Mouse (Mus musculus) forebrain, postnatal 0 days (tissue): Measurements from ENCODE around the gene Ndufb2. TPM values are rescaled to one million over a fixed set of nuclear protein-coding genes. Genes with fewer than 3 reads are reported as not detected.

ENCODE experiments used
- ATAC-seq: fragments of 200-750 bp; cut with Nextera tagmentation; 2 replicates; pipeline ENCODE4 v1.8.0; 2017; ENCODE audit warnings: mild to moderate bottlenecking, moderate library complexity
- DNase-seq: peaks from one replicate; pipeline ENCODE4 v3.0.0-alpha.2; 2015
- H3K27ac ChIP-seq: fragments of 300-500 bp; sonication (generic); 2 replicates; pipeline ENCODE4 v1.5.1; 2014; ENCODE audit warnings: low read depth, mild to moderate bottlenecking, antibody characterized with exemption, low read length, moderate library complexity, mixed read lengths
- H3K27me3 ChIP-seq: fragments of 300-500 bp; sonication (generic); 2 replicates; pipeline ENCODE4 v1.6.1; 2014; ENCODE audit warnings: mild to moderate bottlenecking, low read length, mixed read lengths; ENCODE audit not compliant: insufficient read depth
- H3K36me3 ChIP-seq: fragments of 300-500 bp; sonication (generic); 2 replicates; pipeline ENCODE4 v1.6.1; 2014; ENCODE audit warnings: mild to moderate bottlenecking, moderate library complexity; ENCODE audit not compliant: insufficient read depth
- H3K4me1 ChIP-seq: fragments of 300-500 bp; sonication (generic); 2 replicates; pipeline ENCODE4 v1.6.1; 2014; ENCODE audit warnings: antibody characterized with exemption; ENCODE audit not compliant: insufficient read depth
- H3K4me2 ChIP-seq: fragments of 300-500 bp; sonication (generic); 2 replicates; pipeline ENCODE4 v1.6.1; 2014; ENCODE audit warnings: low read depth, mild to moderate bottlenecking, moderate library complexity
- H3K4me3 ChIP-seq: fragments of 300-500 bp; sonication (generic); 2 replicates; pipeline ENCODE4 v1.5.1; 2014; ENCODE audit warnings: low read depth, low read length, mixed read lengths
- H3K9ac ChIP-seq: fragments of 300-500 bp; sonication (generic); 2 replicates; pipeline ENCODE4 v1.6.1; 2014; ENCODE audit warnings: mild to moderate bottlenecking
- H3K9me3 ChIP-seq: fragments of 300-500 bp; sonication (generic); 2 replicates; pipeline ENCODE4 v1.6.1; 2016; ENCODE audit warnings: low read length
- CTCF ChIP-seq: sonication (generic); IDR thresholded peaks from 2 replicates; pipeline ENCODE4 v1.5.1; 2016; ENCODE audit warnings: antibody characterized with exemption, control low read depth, low read depth
- WGBS: fragments of 180-500 bp; shearing (Covaris S2); extraction: QIAGEN DNeasy Blood & Tissue Kit; methylation state at CpG from one replicate; pipeline ENCODE4 v1.1.7; 2014; 5-methylcytosine and 5-hydroxymethylcytosine counted together
- polyA plus RNA-seq: library from polyadenylated mRNA; unstranded; fragments of >200 nt; fragmentation: Nextera tagmentation; extraction: Ambion mirVana; gene quantifications from 2 replicates; pipeline ENCODE4 v1.2.1, GENCODE M21; 2015
- total RNA-seq: library from RNA; depleted of rRNA; stranded (reverse); fragments of >200 nt; gene quantifications from 2 replicates; pipeline ENCODE4 v1.2.3, GENCODE M21; 2014

The Ndufb2 gene
- total and polyA plus RNA-seq, 2 experiments from 2014 or later: 220 to 500 TPM

DNA sequence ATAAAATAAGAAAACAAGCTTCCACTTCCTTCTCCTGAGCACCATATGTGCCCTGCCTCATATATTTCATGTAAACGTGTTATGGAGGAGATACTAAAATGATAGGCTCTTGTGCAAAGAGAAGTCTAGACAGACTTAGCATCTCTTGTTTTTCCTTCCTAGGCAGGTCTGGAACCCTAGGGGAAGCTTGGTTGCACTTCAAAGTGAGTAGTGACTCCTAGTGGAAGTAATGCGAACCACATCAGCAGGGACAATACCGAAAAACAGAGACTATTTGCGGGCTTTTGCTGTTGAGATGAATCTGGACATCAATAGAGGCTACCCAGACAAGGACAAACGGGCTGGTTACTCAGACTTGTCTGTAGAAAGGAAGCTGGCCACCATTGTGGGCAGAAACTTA lies 24.8 kb upstream of the Ndufb2 start:
- TF ChIP-seq CTCF: peak; percentile 86
- WGBS: 10% methylated on average over 5 of the region's 5 CpGs

DNA sequence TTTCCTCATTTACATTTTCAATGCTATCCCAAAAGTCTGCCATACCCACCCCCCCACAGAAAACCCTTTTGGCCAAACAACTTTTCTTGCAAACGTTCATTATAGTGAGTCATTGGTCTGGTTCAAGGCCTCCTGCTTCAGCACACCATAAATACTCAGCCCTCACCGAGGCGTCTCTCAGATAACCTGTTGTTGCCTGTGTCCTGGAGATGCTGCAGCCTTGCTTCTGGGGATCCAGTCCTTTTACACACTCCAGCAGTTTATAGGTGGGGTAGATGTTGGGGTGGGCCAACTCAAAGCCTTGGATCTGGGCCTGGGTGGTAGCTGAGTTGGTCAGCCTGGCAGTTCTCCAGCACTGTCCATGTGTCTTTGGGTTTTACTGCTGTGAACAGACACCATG lies 21.9 kb upstream of the Ndufb2 start:
- WGBS: 82% methylated on average over 3 of the region's 3 CpGs
- no peak overlapping the region for H3K4me3 ChIP-seq
- no peaks in the 10 kb centered on the region for H3K36me3 ChIP-seq
- no peaks in the 10 kb centered on the region for H3K27me3 ChIP-seq
- no peak overlapping the region for H3K27ac ChIP-seq
- no peak overlapping the region for H3K9ac ChIP-seq
- no peaks in the 10 kb centered on the region for H3K9me3 ChIP-seq
- H3K4me2 ChIP-seq: no peak overlapping the region
- ATAC-seq (no peak), DNase-seq (no peak)
- H3K4me1 ChIP-seq: peaks cover 11% of the 10 kb centered on the region; the same call in 1 of the 2 replicates
- no peak for TF ChIP-seq CTCF

More for the DNA sequence above, 24.8 kb upstream of the Ndufb2 start:
- ATAC-seq (peak; percentile 65), DNase-seq (peak; percentile 72)
- no peak overlapping the region for H3K4me3 ChIP-seq
- H3K36me3 ChIP-seq: no peaks in the 10 kb centered on the region
- H3K4me2 ChIP-seq: no peak overlapping the region
- no peaks in the 10 kb centered on the region for H3K4me1 ChIP-seq
- H3K9ac ChIP-seq: no peak overlapping the region
- H3K9me3 ChIP-seq: no peaks in the 10 kb centered on the region
- H3K27ac ChIP-seq: no peak overlapping the region
- no peaks in the 10 kb centered on the region for H3K27me3 ChIP-seq

DNA sequence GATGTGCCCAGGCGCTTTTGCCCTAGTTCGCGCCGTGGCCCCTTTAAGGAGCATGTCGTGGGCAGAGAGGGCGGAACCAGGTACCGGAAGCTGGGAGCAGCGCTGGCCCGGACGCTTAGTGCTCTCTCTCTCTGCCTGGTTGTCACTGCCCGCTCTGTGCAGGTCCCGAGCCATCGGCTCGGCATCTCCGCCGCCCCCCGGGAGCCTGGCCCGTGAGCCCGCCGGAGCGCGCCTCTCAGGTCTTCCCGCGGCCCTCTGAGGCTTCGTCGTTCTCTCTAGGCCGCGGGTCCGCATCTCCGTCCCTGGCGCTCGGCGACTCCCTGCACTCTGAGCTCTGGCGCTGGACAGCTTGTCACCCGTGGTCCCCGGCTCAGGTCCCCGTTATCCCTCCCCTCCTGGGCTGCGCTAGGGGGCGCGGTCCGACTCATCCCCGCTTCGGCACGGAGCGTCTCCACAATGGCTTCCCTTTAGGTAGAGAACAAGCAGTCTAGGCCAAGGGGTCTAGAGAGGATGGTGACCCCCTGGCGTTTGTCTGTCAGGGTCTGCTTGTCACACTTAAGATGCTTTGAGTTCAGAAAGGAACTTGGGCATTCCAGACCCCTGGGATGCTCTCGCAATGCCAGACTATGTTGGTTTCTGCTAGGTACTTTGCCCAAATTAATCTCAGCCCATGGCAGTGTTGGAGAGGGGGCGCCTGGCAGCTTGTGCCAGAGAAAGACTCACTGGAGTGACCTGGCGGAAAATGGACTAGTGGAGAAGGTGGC lies 18.4 kb upstream of the Ndufb2 start, which contains the start of gene Adck2:
Adck2 (plus strand) TSS at position 83 of the 764 bp plus-strand sequence.
- Histone ChIP-seq H3K4me3 (peak within 1 kb of the TSS; percentile 66), H3K4me1 (peaks cover 11% of the 10 kb centered on the region; the same call in 1 of the 2 replicates), H3K9ac (peak within 1 kb of the TSS; percentile 88), H3K27me3 (no peaks in the 10 kb centered on the region), H3K36me3 (peaks cover 21% of the 10 kb centered on the region), H3K27ac (peak within 1 kb of the TSS; percentile 90), H3K9me3 (no peaks in the 10 kb centered on the region), H3K4me2 (peak within 1 kb of the TSS; percentile 89)
- ATAC-seq (peak; percentile 97), DNase-seq (peak; percentile 84)
- under 1% methylated on average over 49 of the region's 49 CpGs for WGBS
- TF ChIP-seq CTCF: peak; percentile 64

DNA sequence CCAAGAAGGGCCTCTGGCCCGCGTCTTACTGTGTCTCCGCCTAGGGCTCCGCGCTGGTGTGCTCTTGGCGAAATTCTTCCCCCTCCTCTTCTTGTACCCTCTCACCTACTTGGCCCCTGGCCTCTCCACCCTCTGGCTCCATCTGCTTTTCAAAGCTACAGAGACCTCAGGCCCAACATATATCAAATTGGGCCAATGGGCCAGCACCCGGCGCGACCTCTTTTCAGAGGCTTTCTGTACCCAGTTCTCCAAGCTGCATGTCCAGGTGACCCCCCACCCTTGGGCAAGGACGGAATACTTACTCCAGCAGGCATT lies 17.9 kb upstream of the Ndufb2 start:
- Histone ChIP-seq H3K9ac (peak overlapping the region; percentile 88), H3K27ac (peak overlapping the region; percentile 90), H3K9me3 (no peaks in the 10 kb centered on the region), H3K27me3 (no peaks in the 10 kb centered on the region), H3K4me1 (peaks cover 11% of the 10 kb centered on the region; the same call in 1 of the 2 replicates), H3K4me2 (peak overlapping the region; percentile 89), H3K36me3 (peaks cover 26% of the 10 kb centered on the region), H3K4me3 (peak overlapping the region; percentile 66)
- no peak for TF ChIP-seq CTCF
- 15% methylated on average over 10 of the region's 10 CpGs for WGBS
- ATAC-seq (no peak), DNase-seq (no peak)

DNA sequence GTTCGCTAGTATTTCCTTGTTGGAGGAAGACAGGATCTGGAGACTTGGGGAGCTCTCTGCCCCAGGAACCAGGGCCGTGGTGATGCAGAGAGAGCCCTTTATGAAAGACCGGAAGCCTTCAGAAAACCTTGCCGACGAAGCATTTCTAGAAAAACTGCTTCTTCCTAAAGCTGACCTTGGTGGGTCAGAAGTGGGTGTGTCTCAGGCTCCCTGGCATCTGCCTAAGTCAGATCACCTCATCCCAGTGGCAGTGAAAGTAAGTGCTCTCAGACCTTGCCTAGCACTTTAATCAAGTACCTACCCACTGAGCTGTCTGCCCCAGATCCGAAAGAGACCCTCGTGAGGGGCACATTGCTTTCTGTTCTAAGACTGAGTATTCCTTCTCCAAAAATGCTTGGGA lies 17.4 kb upstream of the Ndufb2 start:
- ATAC-seq (no peak), DNase-seq (no peak)
- peaks cover 30% of the 10 kb centered on the region for H3K36me3 ChIP-seq
- no peaks in the 10 kb centered on the region for H3K9me3 ChIP-seq
- H3K9ac ChIP-seq: peak overlapping the region; percentile 88; the same call in 1 of the 2 replicates
- H3K4me3 ChIP-seq: no peak overlapping the region
- 76% methylated on average over 7 of the region's 7 CpGs for WGBS
- no peak for TF ChIP-seq CTCF
- no peak overlapping the region; the same call in 1 of the 2 replicates for H3K27ac ChIP-seq
- peaks cover 11% of the 10 kb centered on the region; the same call in 1 of the 2 replicates for H3K4me1 ChIP-seq
- no peaks in the 10 kb centered on the region for H3K27me3 ChIP-seq
- H3K4me2 ChIP-seq: peak overlapping the region; percentile 89

DNA sequence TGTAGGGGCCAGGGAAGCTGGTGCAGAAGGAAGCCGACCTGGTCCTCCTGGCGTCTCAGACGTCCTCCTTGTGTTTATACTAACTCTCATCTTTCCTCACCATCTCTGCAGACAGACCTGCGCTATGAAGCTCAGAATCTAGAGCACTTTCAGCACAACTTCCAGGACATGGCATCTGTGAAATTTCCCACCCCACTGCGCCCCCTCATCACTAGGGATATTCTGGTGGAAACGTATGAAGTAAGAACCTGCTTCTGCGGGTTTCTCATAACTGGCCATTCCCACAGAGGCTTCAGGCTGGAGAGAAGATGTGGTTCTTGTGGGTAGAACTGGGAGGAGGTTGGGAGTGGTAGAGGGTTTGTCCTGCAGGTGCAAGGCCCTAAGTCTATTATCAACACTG lies 12.8 kb upstream of the Ndufb2 start:
- ATAC-seq: no peak

DNA sequence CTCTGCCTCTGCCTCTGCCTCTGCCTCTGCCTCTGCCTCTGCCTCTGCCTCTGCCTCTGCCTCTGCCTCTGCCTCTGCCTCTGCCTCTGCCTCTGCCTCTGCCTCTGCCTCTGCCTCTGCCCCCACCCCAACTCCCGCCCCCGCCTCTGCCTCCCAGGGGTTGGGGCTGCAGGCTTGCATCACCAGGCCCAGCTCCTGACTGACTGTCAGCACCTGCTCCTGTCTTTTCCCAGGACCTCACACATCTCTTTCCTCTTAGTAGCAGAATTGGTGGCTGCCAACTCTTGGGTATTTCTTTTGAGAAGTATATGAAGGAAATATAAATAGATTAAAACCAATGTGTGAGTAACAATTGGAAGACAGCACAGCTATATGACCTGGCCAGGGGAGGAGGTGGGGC lies 11.8 kb upstream of the Ndufb2 start:
- H3K9me3 ChIP-seq: no peaks in the 10 kb centered on the region
- no peak for TF ChIP-seq CTCF
- no peak for DNase-seq
- 85% methylated on average over 2 of the region's 2 CpGs for WGBS
- H3K9ac ChIP-seq: no peak overlapping the region
- H3K4me2 ChIP-seq: no peak overlapping the region
- H3K4me1 ChIP-seq: no peaks in the 10 kb centered on the region
- peaks cover 72% of the 10 kb centered on the region for H3K36me3 ChIP-seq
- no peak for ATAC-seq
- H3K4me3 ChIP-seq: no peak overlapping the region
- H3K27ac ChIP-seq: no peak overlapping the region
- no peaks in the 10 kb centered on the region for H3K27me3 ChIP-seq

More for the DNA sequence above, 12.8 kb upstream of the Ndufb2 start:
- peaks cover 7% of the 10 kb centered on the region; the same call in 1 of the 2 replicates for H3K4me1 ChIP-seq
- no peak overlapping the region for H3K9ac ChIP-seq
- TF ChIP-seq CTCF: no peak
- no peak overlapping the region for H3K27ac ChIP-seq
- H3K27me3 ChIP-seq: no peaks in the 10 kb centered on the region
- no peak overlapping the region for H3K4me2 ChIP-seq
- H3K9me3 ChIP-seq: no peaks in the 10 kb centered on the region
- no peak overlapping the region for H3K4me3 ChIP-seq
- H3K36me3 ChIP-seq: peaks cover 69% of the 10 kb centered on the region
- no peak for DNase-seq
- 93% methylated on average over 7 of the region's 7 CpGs for WGBS
